19 mouse cellular contexts compared by ENCODE assay signal in the genomic region with DNA sequence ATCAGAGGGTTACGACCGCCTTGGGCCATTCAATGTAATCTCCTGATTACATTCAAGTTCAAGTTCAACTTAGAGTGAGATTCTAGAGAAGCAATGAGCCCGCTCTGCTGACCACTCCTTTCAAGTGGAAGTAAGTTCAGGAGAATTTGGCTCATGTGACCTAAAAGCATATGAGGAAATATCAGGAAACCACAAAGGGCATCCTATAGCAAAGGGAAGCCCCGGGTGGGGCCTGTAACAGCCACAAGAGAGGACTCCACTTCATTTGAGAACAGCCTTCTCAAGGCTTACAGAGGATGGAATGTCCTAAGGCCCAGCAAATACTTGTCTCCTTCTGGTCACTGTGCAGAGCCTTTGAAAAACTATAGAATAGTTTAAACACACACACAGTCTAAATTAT. TPM values are rescaled to one million over a fixed set of nuclear protein-coding genes. Genes with fewer than 3 reads are reported as not detected.
A peak's percentile ranks its signal among the peaks of the same experiment; 100 is the strongest.
DNase-seq lines count a peak whose midpoint lies in the region; ATAC-seq and TF ChIP-seq lines count a peak whose summit lies in the region.
"Had no signal": no experiment of that assay in that cellular context is flagged by ENCODE, and none has a peak within 500 bp of the region (broad histone marks: within the 10 kb centered on the region; RNA-seq: fewer than 3 reads in every experiment).

No protein-coding gene starts in this region.

- H3K27ac ChIP-seq in lung, postnatal 0 days (ENCODE audit: low read length) = no peak overlapping the region; the same call in 1 of the 2 replicates
- H3K27ac ChIP-seq in embryonic facial prominence, embryonic 10.5 days (replicated peaks) = no peak overlapping the region
- H3K27ac ChIP-seq in liver, postnatal 0 days (ENCODE audit: low read depth) = peak overlapping the region; percentile 74
- no peak overlapping the region for H3K27ac ChIP-seq in kidney, adult 2 months (ENCODE audit: insufficient read depth, low read depth, low read length)
- H3K27ac ChIP-seq: embryonic facial prominence, embryonic 13.5 days; heart, embryonic 13.5 days; kidney, postnatal 0 days; layer of hippocampus, adult 2 months; limb, embryonic 12.5 days; stomach, embryonic 15.5 days had no signal

- H3K27me3 ChIP-seq in lung, postnatal 0 days (replicated peaks; ENCODE audit: insufficient read depth, low read length) = no peaks in the 10 kb centered on the region
- H3K27me3 ChIP-seq in embryonic facial prominence, embryonic 10.5 days (replicated peaks; ENCODE audit: low read depth, poor library complexity, severe bottlenecking) = peaks cover 17% of the 10 kb centered on the region; the same call in 1 of the 2 replicates
- H3K27me3 ChIP-seq in liver, postnatal 0 days (ENCODE audit: insufficient read depth, low read length) = no peaks in the 10 kb centered on the region
- no peaks in the 10 kb centered on the region for H3K27me3 ChIP-seq in kidney, adult 2 months (replicated peaks; ENCODE audit: control insufficient read depth, insufficient read depth, low read length)
- H3K27me3 ChIP-seq: CH12.LX; embryonic facial prominence, embryonic 13.5 days; heart, embryonic 13.5 days; limb, embryonic 12.5 days; stomach, embryonic 15.5 days had no signal

- no peaks in the 10 kb centered on the region for H3K36me3 ChIP-seq in lung, postnatal 0 days (ENCODE audit: insufficient read depth, low read length)
- no peaks in the 10 kb centered on the region for H3K36me3 ChIP-seq in embryonic facial prominence, embryonic 10.5 days (replicated peaks)
- peaks cover 32% of the 10 kb centered on the region for H3K36me3 ChIP-seq in liver, postnatal 0 days (replicated peaks; ENCODE audit: insufficient read depth, low read length)
- no peaks in the 10 kb centered on the region for H3K36me3 ChIP-seq in kidney, adult 2 months (ENCODE audit: control insufficient read depth, insufficient read depth, low read length)
- H3K36me3 ChIP-seq: embryonic facial prominence, embryonic 13.5 days; stomach, embryonic 15.5 days had no signal

- no peak for TF ChIP-seq CTCF in lung, postnatal 0 days (IDR thresholded peaks at IDR 0.05)
- no peak for TF ChIP-seq CTCF in liver, postnatal 0 days (IDR thresholded peaks at IDR 0.05; ENCODE audit: low read depth)
- no peak for TF ChIP-seq CTCF in kidney, adult 2 months (conservative IDR thresholded peaks at IDR 0.05; ENCODE audit: insufficient read depth, insufficient read length, low read depth, low read length)

- H3K4me3 ChIP-seq in lung, postnatal 0 days (ENCODE audit: low read depth, low read length) = no peak overlapping the region
- H3K4me3 ChIP-seq in embryonic facial prominence, embryonic 10.5 days = no peak overlapping the region
- no peak overlapping the region for H3K4me3 ChIP-seq in liver, postnatal 0 days (ENCODE audit: low read depth, low read length)
- no peak overlapping the region for H3K4me3 ChIP-seq in kidney, adult 2 months (ENCODE audit: insufficient read depth, low read depth, low read length)
- H3K4me3 ChIP-seq: embryonic facial prominence, embryonic 13.5 days; heart, embryonic 13.5 days; layer of hippocampus, adult 2 months; limb, embryonic 12.5 days; stomach, embryonic 15.5 days had no signal

- peak; percentile 66 for TF ChIP-seq EP300 in lung, postnatal 0 days (IDR thresholded peaks at IDR 0.05)
- no peak for TF ChIP-seq EP300 in liver, postnatal 0 days (IDR thresholded peaks at IDR 0.05; ENCODE audit: low read depth)

- H3K4me2 ChIP-seq in lung, postnatal 0 days (replicated peaks; ENCODE audit: low read depth, low read length) = no peak overlapping the region
- peak overlapping the region; percentile 27; the same call in 1 of the 2 replicates for H3K4me2 ChIP-seq in liver, postnatal 0 days (ENCODE audit: low read depth, low read length)
- H3K4me2 ChIP-seq: embryonic facial prominence, embryonic 13.5 days; heart, embryonic 13.5 days; limb, embryonic 12.5 days; stomach, embryonic 15.5 days had no signal

- peaks cover 13% of the 10 kb centered on the region for H3K4me1 ChIP-seq in lung, postnatal 0 days (ENCODE audit: insufficient read depth, low read depth, low read length)
- H3K4me1 ChIP-seq in embryonic facial prominence, embryonic 10.5 days = peaks cover 16% of the 10 kb centered on the region
- H3K4me1 ChIP-seq in liver, postnatal 0 days (ENCODE audit: insufficient read depth) = peaks cover 58% of the 10 kb centered on the region
- peaks cover 6% of the 10 kb centered on the region; the same call in 1 of the 2 replicates for H3K4me1 ChIP-seq in kidney, adult 2 months (ENCODE audit: control insufficient read depth, insufficient read depth, low read length)

- TF ChIP-seq POLR2A in kidney, adult 2 months (IDR thresholded peaks at IDR 0.05; ENCODE audit: low read depth, low read length) = no peak

- WGBS in lung, postnatal 0 days = 52% methylated on average over 4 of the region's 4 CpGs
- WGBS in embryonic facial prominence, embryonic 10.5 days = 90% methylated on average over 4 of the region's 4 CpGs
- 45% methylated on average over 4 of the region's 4 CpGs for WGBS in liver, postnatal 0 days (ENCODE audit: insufficient replicate concordance)
- 88% methylated on average over 4 of the region's 4 CpGs for WGBS in kidney, adult 2 months

- no peaks in the 10 kb centered on the region for H3K9me3 ChIP-seq in lung, postnatal 0 days (ENCODE audit: low read length)
- H3K9me3 ChIP-seq in embryonic facial prominence, embryonic 10.5 days = no peaks in the 10 kb centered on the region
- no peaks in the 10 kb centered on the region for H3K9me3 ChIP-seq in liver, postnatal 0 days (ENCODE audit: low read length)
- H3K9me3 ChIP-seq: embryonic facial prominence, embryonic 13.5 days; heart, embryonic 13.5 days; limb, embryonic 12.5 days; stomach, embryonic 15.5 days had no signal

- ATAC-seq in lung, postnatal 0 days = peak; percentile 56
- ATAC-seq in liver, postnatal 0 days = no peak
- ATAC-seq: midbrain, embryonic 16.5 days had no signal

- peak; percentile 66 for DNase-seq in lung, postnatal 0 days (ENCODE audit: low spot score)
- DNase-seq in lung, postnatal 4 days = no peak
- DNase-seq in embryonic facial prominence, embryonic 10.5 days (ENCODE audit: low spot score) = peak; percentile 5
- no peak for DNase-seq in liver, postnatal 0 days
- no peak for DNase-seq in kidney, adult 2 months
- no peak for DNase-seq in embryo, embryonic 10.5 days (ENCODE audit: low spot score)
- no peak for DNase-seq in frontal cortex, postnatal 10 days (ENCODE audit: low spot score in 2 of 2)
- DNase-seq: adrenal gland, postnatal 14 days; cerebellum, postnatal 14 days; gastrocnemius, postnatal 36 days; heart, postnatal 4 days had no signal

- no peak overlapping the region for H3K9ac ChIP-seq in lung, postnatal 0 days (replicated peaks; ENCODE audit: low read depth)
- no peak overlapping the region; the same call in 1 of the 2 replicates for H3K9ac ChIP-seq in liver, postnatal 0 days (replicated peaks)
- H3K9ac ChIP-seq: embryonic facial prominence, embryonic 13.5 days; heart, embryonic 13.5 days; limb, embryonic 12.5 days; stomach, embryonic 15.5 days had no signal

RNA-seq across cellular contexts. Expression of a gene that starts 7.6 kb away (rescaled TPM):
- polyA plus RNA-seq in lung, postnatal 0 days (2015; fragmentation: Nextera tagmentation; extraction: Ambion mirVana) = 71.2 and 81.3 TPM in 2 replicates
- polyA plus RNA-seq in embryonic facial prominence, embryonic 10.5 days (2016; fragmentation: Nextera tagmentation; extraction: Ambion mirVana) = 17.0 and 18.8 TPM in 2 replicates
- 32.7 and 32.9 TPM in 2 replicates for polyA plus RNA-seq in liver, postnatal 0 days (2015; fragmentation: Nextera tagmentation; extraction: Ambion mirVana)
- polyA plus RNA-seq in kidney, adult 2 months (2012; rRNA removed) = 12.0 and 14.2 TPM in 2 replicates

Comparison
In these comparisons a context has a peak if more than half of its experiments do, and no peak if none do; other contexts are left out.
1. DNase-seq: peak in lung, postnatal 0 days (single experiment) and embryonic facial prominence, embryonic 10.5 days (single experiment); none in lung, postnatal 4 days (0 of 2), liver, postnatal 0 days (single experiment), kidney, adult 2 months (single experiment), embryo, embryonic 10.5 days (single experiment) and frontal cortex, postnatal 10 days (0 of 2).